In the genomic region with DNA sequence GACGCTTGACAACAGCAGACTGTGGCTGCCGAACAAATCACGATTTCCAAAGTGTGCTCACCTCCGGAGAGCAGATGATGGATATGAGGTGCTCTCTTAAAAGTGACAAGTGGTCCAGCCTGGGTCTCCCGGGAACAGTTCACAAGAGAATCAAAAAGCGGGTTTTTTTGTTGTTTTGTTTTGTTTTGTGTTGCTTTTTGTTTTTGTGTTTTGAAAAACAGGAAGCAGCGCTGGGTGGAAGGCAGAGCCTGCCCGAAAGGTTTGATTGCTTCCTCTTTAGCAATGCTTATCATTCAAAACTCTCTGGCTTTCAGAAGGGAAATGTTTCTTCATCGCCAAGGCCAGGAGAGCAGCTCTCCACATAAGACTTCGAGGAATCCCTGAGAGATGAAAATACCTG, we compare ENCODE assay signal across 7 mouse cellular contexts. TPM values are rescaled to one million over a fixed set of nuclear protein-coding genes. Genes with fewer than 3 reads are reported as not detected.
DNase-seq lines count a peak whose midpoint lies in the region; ATAC-seq and TF ChIP-seq lines count a peak whose summit lies in the region.

No protein-coding gene starts in this region.

- H3K4me3 ChIP-seq in heart, embryonic 13.5 days, result peak overlapping the region; percentile 93
- H3K4me3 ChIP-seq in liver, embryonic 14.5 days (ENCODE audit: insufficient read depth in 1 of 2, low read depth in 2 of 2, low read length in 2 of 2), result peak overlapping the region; percentile 57 to 91
- H3K4me3 ChIP-seq in olfactory bulb, adult 2 months (ENCODE audit: insufficient read depth, low read depth, low read length), result peak overlapping the region; percentile 87

- H3K9ac ChIP-seq in heart, embryonic 13.5 days, result peak overlapping the region; percentile 96
- H3K9ac ChIP-seq in liver, embryonic 14.5 days (replicated peaks), result peak overlapping the region; percentile 70

- 13% methylated on average over 10 of the region's 10 CpGs for WGBS in heart, embryonic 13.5 days
- WGBS in liver, embryonic 14.5 days (ENCODE audit: insufficient replicate concordance), result 2% methylated on average over 10 of the region's 10 CpGs
- 24% methylated on average over 10 of the region's 10 CpGs for WGBS in olfactory bulb, adult 2 months

- no peak for ATAC-seq in heart, embryonic 13.5 days (ENCODE audit: extremely low read depth, insufficient number of reproducible peaks, low FRiP score, low TSS enrichment)
- no peak for ATAC-seq in liver, embryonic 14.5 days (ENCODE audit: insufficient read depth)

- TF ChIP-seq POLR2A in olfactory bulb, adult 2 months (IDR thresholded peaks at IDR 0.05; ENCODE audit: insufficient read depth, low read depth, low read length), result no peak

- no peaks in the 10 kb centered on the region for H3K27me3 ChIP-seq in heart, embryonic 13.5 days (replicated peaks)
- H3K27me3 ChIP-seq in liver, embryonic 14.5 days (ENCODE audit: control insufficient read depth, insufficient read depth, low read length), result no peaks in the 10 kb centered on the region

- H3K9me3 ChIP-seq in heart, embryonic 13.5 days, result 0 out of 2 replicates have a peak, but pooled peaks cover 5% of the 10 kb centered on the region
- H3K9me3 ChIP-seq in liver, embryonic 14.5 days (ENCODE audit: control insufficient read depth, low read length), result no peaks in the 10 kb centered on the region

- peak overlapping the region; percentile 56 for H3K27ac ChIP-seq in heart, embryonic 13.5 days (replicated peaks)
- H3K27ac ChIP-seq in liver, embryonic 14.5 days, result peak overlapping the region; percentile 75
- 0 out of 2 replicates have a peak overlapping the region, but pooled peaks have one; percentile 18 for H3K27ac ChIP-seq in olfactory bulb, adult 2 months (ENCODE audit: insufficient read depth, low read depth, low read length)

- no peak for TF ChIP-seq EP300 in liver, embryonic 14.5 days (IDR thresholded peaks at IDR 0.05; ENCODE audit: low read depth)

- TF ChIP-seq CTCF in liver, embryonic 14.5 days (IDR thresholded peaks at IDR 0.05; ENCODE audit: low read depth), result no peak
- no peak for TF ChIP-seq CTCF in olfactory bulb, adult 2 months (IDR thresholded peaks at IDR 0.05; ENCODE audit: insufficient read depth, low read depth, low read length)

- H3K4me2 ChIP-seq in heart, embryonic 13.5 days, result peak overlapping the region; percentile 92
- peak overlapping the region; percentile 85 for H3K4me2 ChIP-seq in liver, embryonic 14.5 days (ENCODE audit: low read depth)

- no peaks in the 10 kb centered on the region for H3K36me3 ChIP-seq in heart, embryonic 13.5 days
- H3K36me3 ChIP-seq in liver, embryonic 14.5 days (replicated peaks; ENCODE audit: control insufficient read depth, insufficient read depth, low read depth), result peaks cover 3% of the 10 kb centered on the region; the same call in 1 of the 2 replicates

- peaks cover 25% of the 10 kb centered on the region for H3K4me1 ChIP-seq in heart, embryonic 13.5 days
- peaks cover 13 to 16% of the 10 kb centered on the region in 2 experiments for H3K4me1 ChIP-seq in liver, embryonic 14.5 days (replicated peaks; ENCODE audit: control insufficient read depth in 2 of 2, insufficient read depth in 2 of 2, low read length in 1 of 2)
- peaks cover 2% of the 10 kb centered on the region for H3K4me1 ChIP-seq in olfactory bulb, adult 2 months (ENCODE audit: control insufficient read depth, insufficient read depth, low read length)

- peak; percentile 42 for DNase-seq in CD4-positive, CD25-positive, alpha-beta regulatory T cell, adult 2 months (ENCODE audit: low read depth, low spot score)
- peak; percentile 78 for DNase-seq in MEL-GATA-1-ER (ENCODE audit: extremely low read depth, low read depth)
- DNase-seq in liver, embryonic 14.5 days (ENCODE audit: low read depth in 3 of 3, low spot score in 3 of 3), result peak in 2 of 3 experiments; percentile 18 to 27
- no peak for DNase-seq in right cerebral cortex, adult 18-20 months
- DNase-seq in frontal cortex, postnatal 25 days (ENCODE audit: low spot score in 2 of 2), result no peak

RNA-seq across cellular contexts. Expression of a gene that starts 0.6 kb away (rescaled TPM):
- 16.3 and 19.2 TPM in 2 replicates for polyA plus RNA-seq in heart, embryonic 13.5 days (2015; fragmentation: Nextera tagmentation; extraction: Ambion mirVana)
- polyA plus RNA-seq in liver, embryonic 14.5 days (2012; rRNA removed), result 4.7 and 9.2 TPM in 2 replicates
- polyA plus RNA-seq in liver, embryonic 14.5 days (2014; fragmentation: Nextera tagmentation; extraction: Ambion mirVana), result 14.5 and 14.7 TPM in 2 replicates
- polyA plus RNA-seq in olfactory bulb, adult 2 months (2012; ENCODE audit: insufficient read depth, insufficient read length, low replicate concordance, missing spikeins), result not detected in 2 replicates

Comparison
In these comparisons a context has a peak if more than half of its experiments do, and no peak if none do; other contexts are left out.
1. DNase-seq: peak in CD4-positive, CD25-positive, alpha-beta regulatory T cell, adult 2 months (single experiment), MEL-GATA-1-ER (single experiment) and liver, embryonic 14.5 days (2 of 3); none in right cerebral cortex, adult 18-20 months (single experiment) and frontal cortex, postnatal 25 days (0 of 2).
2. H3K27ac ChIP-seq: peak in every context shown above with its lines; median percentile 75 in liver, embryonic 14.5 days; 56 in heart, embryonic 13.5 days; 18 in olfactory bulb, adult 2 months.
3. Peak in every context shown above with its lines, with median percentiles within 50 percentile points of each other: H3K4me3 ChIP-seq.